Mouse (Mus musculus) frontal cortex, postnatal 36 days (tissue): ENCODE measurements around the gene Tfrc.

Source experiments
- DNase-seq, 2 experiments: peaks; one replicate each; pipeline ENCODE4 v3.0.0; 2022; ENCODE audit warnings: low spot score in 2 of 2

The Tfrc gene

GRCm38 (mm10) chr16:32647712-32648111, 39.0 kb downstream of the Tfrc start:
- DNase-seq = no peak

GRCm38 (mm10) chr16:32650461-32650860, 41.7 kb downstream of the Tfrc start:
- DNase-seq = no peak

DNA sequence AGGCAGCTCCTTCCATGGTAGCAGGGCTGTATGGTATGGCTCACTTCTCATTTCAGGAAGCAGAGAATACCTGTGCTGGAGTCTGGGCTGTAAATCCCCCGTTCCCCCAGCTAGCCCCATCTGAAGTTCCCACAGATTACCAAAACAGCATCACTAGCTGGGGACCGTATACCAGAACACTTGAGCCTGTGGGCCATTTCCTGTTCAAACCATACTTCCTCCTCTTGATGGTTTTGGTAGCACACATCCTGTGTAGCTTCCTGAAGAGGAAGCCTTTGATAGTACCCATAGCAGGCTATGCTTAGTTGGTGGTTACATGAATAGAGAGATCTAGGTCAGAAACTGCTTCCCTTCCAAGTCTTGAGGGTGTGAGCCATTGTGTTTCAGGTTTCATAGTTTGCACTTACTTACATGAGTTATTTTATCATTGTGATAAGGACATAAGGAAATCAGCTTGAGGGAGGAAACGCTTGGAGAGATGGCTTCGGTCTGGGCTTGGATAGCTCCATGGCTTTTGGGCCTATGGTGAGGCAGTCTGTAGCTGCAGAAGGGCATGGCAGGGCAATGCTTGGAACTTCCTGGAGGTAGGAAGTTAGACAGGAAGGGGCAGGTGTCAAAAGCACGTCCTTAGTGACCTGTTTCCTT, 42.4 kb downstream of the Tfrc start:
- no peak for DNase-seq

DNA sequence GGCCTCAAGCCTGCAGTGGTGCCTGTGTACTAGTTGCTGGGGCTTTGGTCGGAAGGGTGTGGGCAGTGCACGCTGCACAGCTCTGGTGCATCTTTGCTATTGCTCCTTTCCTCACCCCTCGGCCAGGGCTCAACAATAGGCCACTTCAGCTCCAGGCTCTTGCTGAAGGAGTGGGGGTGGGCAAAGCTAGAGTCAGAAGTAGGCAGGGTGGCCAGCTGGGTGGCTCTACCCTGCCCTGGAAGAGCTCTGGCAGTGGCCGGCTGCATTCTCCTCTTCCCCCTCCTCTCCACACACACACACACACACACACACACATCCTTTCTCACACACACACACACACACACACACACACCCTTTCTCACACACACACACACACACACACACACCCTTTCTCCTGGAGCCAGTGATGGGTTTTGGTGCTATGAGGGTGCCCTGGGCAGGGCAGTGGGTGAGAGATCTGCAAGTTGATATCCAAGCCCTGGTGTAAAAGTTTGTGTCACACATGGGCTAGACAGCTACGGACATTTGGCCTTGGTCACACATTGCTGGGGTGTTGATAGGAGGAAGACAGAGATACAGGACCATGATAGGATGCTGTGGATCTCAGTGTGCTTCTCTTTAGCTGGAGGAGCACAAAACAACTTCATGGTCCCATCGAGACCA, 45.5 kb downstream of the Tfrc start:
- no peak for DNase-seq

GRCm38 (mm10) chr16:32655534-32655933, 46.8 kb downstream of the Tfrc start:
- no peak for DNase-seq

DNA sequence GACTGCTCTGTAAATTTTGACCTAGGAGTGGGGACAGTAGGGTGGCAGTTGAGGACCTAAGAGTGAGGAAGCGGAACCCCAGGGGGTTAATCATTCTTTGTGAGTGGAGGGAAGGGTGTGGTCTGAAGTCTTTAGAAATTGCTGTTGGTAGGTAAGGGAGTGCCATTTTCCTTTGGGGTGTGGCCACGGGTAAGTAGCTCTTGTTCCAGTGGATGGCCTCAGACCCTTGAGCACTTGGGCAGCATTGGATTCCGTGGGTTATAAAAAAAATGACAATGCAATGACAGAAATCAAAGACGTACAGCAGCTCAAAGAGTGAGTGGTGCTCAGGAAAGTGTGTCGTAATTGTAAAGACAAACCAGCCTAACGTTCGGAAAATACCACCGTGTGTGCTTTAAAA, 47.6 kb downstream of the Tfrc start:
- no peak for DNase-seq

DNA sequence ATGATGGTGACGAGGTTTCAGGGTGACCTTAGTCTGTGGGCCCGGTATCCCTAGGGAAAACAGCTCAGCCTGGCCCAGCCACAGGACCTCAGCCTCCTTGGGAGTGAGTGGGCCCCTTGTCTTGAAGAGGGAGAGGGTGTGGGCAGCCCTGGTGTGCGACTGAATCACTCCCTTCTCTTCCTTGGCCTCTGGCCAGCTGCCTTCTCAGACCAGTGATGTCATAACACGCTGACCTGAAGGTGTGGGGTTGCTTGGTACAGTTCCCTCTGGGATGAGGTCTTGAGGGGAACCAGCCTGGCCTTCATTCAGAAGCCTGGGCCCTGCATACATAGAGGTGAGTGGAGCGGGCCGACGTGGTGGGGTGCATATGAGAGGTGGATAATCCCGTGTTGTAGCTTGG, 48.1 kb downstream of the Tfrc start:
- no peak for DNase-seq

DNA sequence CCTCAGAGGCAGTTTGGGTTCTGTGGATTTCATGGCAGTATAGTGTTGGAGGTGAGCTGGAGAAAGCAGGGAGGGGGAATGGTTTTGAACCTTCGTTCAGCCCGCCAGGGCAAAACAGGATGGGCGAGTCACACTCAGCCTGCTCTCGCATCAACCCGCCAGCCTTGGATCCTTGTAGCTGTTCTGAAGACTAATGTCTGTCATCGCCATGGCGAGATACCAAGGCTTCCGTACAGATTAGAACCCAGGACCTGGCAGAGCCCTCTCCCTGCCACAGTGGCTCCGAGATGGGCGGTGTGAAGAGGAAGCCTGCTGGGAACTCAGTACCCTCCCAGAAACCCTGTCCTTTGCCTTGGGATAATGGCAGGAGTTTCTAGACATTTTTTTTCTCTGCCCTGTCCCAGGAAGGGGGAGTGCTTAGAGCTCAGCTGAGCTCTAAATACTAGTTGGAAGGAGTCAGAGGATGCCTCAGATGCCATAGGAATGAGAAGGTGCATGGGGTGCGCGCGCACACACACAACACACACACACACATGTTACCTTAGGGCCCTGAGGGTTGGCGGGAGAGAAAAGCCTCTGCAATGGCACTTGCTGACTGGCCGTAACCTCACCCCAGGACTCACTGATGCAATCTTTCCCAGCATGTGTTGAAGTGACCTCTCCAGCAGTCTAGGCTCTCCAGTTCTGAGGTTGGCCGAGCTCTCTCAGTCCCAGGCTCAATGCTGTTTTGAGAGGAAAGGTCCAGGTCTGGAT, 49.0 kb downstream of the Tfrc start:
- no peak for DNase-seq

DNA sequence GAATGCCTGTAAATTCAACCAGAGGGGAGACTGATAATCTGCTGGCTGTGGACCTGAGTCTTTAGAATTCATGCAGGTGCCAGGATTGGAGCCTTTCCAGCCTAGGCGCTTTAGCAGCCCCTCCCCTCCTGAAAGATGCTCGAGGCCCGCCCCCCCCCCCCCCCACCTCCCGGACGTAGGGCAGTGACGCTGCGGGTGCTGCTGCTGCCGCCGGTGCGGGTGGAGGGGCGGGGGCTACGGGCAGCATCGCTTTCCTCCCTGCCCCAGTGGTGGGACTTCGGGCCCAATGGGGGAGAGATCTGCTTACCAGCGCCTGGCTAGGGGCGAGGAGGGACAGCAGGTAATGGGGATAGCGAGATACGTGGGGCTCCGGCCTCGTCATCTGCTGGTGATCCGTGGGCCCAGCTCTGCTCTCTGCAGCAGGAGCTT, 50.0 kb downstream of the Tfrc start:
- peak in 1 of 2 experiments; percentile 55 for DNase-seq

DNA sequence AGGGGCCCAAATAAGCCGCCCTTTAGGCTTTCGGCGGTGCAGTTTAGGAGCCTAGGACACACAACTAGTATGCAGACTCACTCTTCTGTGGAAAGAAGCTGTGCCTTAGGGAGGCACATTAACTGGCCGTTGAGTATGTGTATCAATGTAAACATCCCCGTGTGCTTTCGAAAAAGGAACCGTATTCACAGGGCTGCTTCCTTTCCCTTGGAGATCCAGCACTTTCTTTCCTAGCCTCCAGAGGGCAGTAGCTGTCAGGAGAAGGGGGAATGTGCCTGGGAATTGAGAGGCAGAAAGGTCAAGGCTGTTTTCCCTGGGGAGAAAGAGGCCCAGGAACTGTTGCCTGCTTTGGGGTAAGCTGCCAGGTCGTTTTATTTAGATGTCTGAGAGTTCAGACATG, 50.7 kb downstream of the Tfrc start:
- DNase-seq = peak in 1 of 2 experiments; percentile 74

DNA sequence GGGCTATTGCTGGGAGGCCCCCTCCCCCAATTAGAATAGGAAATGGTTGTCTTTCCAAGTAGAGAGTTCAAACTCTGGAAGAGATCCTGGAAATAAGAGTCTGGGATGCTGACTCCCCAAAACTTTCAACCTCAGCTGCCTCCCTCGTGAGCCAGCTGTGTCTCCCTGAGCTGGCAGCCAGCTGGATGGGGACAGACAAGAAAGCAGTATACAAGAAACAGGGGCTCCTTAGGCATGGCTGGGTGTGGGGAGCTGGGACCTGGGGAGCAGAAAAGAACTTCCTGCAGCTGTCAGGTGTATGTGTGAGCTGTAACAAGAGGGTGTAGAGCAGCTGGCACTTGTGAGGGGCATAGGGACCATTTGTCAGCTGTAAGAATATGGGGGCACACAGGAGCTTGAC, 51.4 kb downstream of the Tfrc start:
- DNase-seq = no peak

DNA sequence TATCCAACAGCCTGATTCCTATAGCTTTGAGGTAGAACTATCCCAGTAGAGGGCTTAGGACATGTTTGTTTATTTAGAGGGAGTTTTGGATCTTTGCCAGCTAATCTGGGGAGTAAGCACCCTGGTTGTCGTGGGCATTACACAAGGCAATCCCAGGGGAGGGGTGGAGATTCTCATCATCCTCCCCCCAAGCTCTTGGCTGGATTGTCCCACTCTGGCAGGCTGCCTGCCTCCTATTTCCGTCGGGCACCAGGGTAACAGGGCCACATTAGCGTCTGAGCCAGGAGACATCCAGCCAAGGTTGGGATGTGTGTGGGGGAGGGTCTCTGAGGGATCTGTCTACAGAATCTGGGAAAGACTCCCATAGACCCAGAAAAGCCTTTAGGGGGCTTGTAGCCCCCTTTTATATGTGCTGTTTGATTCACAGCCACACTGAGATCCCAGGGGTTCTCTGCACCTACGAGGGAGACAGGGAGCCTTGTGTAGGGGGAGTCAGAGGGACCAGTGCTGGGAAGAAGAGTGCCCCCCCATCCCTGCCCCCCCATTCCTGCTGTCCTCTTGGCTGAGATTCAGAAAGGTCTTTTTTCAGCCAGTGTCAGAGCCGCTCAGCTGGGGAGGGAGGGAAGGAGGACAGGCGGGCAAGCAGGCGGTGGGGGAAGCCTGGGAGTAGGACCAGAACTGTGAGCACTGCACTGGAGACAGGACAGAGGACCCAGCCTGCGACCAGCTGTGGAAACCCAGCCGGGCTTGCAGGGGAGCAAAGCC, 52.0 kb downstream of the Tfrc start:
- peak in 1 of 2 experiments; percentile 73 for DNase-seq

- DNase-seq = no peak
Observed at GRCm38 (mm10) chr16:32661493-32661921, 52.8 kb downstream of the Tfrc start.

DNA sequence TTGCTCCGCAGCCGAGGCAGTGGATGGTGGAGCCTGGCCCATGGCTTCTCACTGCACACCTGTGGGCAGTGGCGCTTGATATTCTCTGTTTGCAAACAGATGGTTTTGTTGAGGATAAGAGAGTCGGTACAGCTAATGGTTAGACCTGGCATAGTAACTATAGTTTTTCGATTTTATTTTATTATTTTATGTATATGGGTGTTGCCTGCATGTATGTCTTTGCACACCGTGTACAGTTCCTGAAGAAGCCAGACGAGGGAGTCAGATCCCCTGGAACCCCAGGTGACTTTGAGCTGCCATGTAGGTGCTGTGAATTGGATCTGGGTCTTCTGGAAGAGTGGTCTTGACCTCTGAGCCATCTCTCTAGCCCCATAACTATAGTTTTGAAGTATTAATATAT, 53.7 kb downstream of the Tfrc start:
- DNase-seq = no peak

- no peak for DNase-seq
Observed at GRCm38 (mm10) chr16:32663231-32663858, 54.6 kb downstream of the Tfrc start.

DNA sequence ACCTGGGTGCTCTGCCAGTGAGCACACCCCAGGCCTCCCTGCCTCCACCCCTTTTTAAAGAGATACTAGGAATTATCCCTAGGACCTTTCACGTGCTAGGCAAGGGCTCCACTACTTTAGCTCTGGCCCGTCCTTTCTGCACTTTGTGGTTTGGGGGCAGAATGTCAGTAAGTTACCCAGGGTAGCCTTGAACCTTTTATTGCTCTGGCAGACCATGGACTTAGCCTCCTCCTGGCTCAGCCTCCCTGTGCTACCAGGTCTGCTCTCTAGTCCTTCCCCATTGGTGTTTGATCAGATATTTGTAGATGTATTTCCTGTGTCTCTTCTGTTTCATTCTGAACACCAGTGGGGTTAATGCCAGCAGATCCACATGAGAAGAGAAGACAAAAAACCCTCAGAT, 55.5 kb downstream of the Tfrc start:
- no peak for DNase-seq

DNA sequence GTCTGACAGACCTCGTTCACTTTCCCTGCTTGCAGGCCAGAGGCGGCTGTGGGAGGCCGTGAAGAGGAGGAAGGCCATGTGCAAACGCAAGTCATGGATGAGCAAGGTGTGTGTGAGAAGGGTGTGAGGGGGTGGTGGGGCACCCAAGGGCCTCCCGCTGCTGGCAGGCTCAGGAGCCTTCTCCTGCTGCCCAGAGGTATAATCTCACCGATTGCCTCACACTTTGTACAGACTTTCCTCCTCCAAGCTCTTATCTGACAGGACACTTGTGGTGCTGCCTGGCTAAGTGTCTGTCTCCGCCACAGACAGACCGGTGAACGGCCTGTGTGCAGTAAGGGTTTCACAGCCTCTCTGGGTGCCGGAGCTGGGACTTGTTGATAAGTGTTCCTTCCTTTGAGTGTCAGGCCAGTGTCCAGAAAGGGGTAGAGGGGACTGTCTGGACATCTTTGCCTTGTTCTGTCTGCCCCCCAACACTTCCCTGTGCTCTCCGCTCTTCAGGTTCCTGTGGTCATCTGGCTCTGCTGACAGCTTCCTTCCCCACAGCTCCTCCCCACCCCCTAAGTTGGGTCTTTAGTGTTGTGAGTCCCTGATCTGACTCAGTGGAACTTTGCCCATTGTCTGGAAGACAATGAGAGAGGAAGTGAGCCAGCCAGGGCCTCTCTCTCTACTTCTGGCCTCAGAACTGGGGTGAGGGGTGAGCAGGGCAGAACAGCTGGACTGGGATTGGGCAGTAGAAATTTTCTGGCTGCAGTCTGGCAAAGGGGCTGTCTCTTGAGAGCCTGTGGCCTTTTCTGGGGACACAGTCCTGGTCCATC, 57.3 kb downstream of the Tfrc start:
- no peak for DNase-seq

DNA sequence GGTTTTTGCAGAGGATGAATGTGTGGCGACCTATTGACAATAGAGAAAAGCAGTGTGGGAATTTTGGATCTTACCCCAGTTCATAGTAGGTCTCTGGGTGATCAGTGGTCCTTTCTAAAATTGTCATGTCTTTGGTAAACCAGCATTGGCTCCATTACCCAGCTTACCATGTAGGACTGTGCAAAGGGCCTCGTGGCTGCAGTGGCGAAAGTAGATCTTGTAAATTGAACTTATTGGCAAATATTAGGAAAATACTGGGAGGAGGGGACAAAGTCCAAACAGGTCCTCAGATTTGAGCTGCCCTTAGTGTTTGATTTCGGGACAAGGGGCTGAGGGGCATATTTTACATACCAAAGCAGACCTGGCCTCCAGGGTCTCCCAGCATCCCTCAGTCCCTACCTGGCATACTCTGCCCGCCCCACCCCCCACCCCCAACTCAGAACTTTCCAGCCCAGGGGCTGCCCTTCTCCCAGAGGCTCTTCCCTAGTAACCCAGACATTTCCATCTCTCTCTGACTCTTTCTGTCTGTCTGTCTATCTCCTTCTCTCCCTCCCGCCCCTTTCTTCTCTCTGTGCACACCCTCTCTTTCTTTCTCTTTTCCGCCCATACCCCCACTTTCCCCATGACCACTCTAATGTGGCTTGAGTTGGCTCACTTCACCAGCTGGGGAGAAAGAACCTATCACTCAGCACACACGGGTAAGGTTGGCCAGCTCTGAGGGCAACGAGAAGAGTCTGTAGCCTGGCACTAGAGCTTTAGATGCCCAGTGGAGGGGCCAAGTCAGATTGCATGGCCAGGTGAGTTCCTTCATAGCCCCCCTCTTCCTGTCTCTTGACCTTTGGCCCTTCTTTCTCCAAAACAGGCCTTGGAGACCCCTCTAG, 58.2 kb downstream of the Tfrc start:
- no peak for DNase-seq

DNA sequence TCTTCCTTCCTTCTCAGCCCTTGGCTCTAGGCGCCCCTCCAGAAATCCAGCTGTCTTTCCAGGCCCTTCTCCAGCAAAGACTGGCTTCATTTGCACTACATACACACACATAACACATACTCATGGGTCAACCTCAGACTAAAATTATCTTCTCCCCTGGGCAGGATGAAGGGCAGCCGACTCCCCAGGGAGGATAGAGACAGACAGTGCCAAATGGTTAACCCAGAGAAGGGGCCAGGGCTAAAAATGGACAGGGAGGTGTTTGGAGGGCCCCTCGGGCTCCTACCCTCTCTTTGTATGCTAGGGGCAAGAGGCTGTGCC, 58.8 kb downstream of the Tfrc start:
- DNase-seq = no peak

GRCm38 (mm10) chr16:32668030-32668429, 59.3 kb downstream of the Tfrc start:
- no peak for DNase-seq
